Mouse (Mus musculus): ENCODE data around the gene Rilpl1. TPM values are rescaled to one million over a fixed set of nuclear protein-coding genes. Genes with fewer than 3 reads are reported as not detected.

The Rilpl1 gene
- polyA plus RNA-seq (2014; fragmentation: Nextera tagmentation; extraction: Ambion mirVana) = 21.6 and 24.1 TPM in 2 replicates

GRCm38 (mm10) chr5:124530655-124531582, at the start of gene Rilpl1:
Rilpl1 (minus strand) TSS chr5:124531391.
- DNase-seq (ENCODE audit: low spot score) = peak; percentile 93

GRCm38 (mm10) chr5:124578633-124579317, 47.6 kb upstream of the Rilpl1 start, which contains the start of the genes Eif2b1 and Gtf2h3:
Eif2b1 (minus strand) TSS chr5:124579131.
Gtf2h3 (plus strand) TSS chr5:124579140.
- under 1% methylated on average over 51 of the region's 51 CpGs for WGBS

More at GRCm38 (mm10) chr5:124530655-124531582, at the start of gene Rilpl1:
- Histone ChIP-seq H3K27ac (ENCODE audit: low read depth, low read length) (peak within 1 kb of the TSS; percentile 55), H3K36me3 (ENCODE audit: control insufficient read depth, insufficient read depth, low read length) (no peaks in the 10 kb centered on the region), H3K9me3 (ENCODE audit: control insufficient read depth, low read length) (no peaks in the 10 kb centered on the region), H3K9ac (ENCODE audit: low read length) (peak within 1 kb of the TSS; percentile 70), H3K4me1 (replicated peaks; ENCODE audit: control insufficient read depth, insufficient read depth, low read length) (peaks cover 16% of the 10 kb centered on the region), H3K4me2 (ENCODE audit: low read depth, low read length, severe bottlenecking) (peak within 1 kb of the TSS; percentile 54), H3K27me3 (ENCODE audit: control insufficient read depth, insufficient read depth, low read length) (no peaks in the 10 kb centered on the region), H3K4me3 (ENCODE audit: low read depth, low read length) (peak within 1 kb of the TSS; percentile 62)
- peak; percentile 95 for ATAC-seq (replicated peaks; ENCODE audit: low FRiP score)
- WGBS = under 1% methylated on average over 83 of the region's 96 CpGs

GRCm38 (mm10) chr5:124575467-124575866, 44.3 kb upstream of the Rilpl1 start:
- no peak overlapping the region for H3K27ac ChIP-seq (ENCODE audit: low read depth, low read length)
- peaks cover 12% of the 10 kb centered on the region for H3K36me3 ChIP-seq (ENCODE audit: control insufficient read depth, insufficient read depth, low read length)
- WGBS = 97% methylated on average over 7 of the region's 7 CpGs
- H3K9ac ChIP-seq (ENCODE audit: low read length) = no peak overlapping the region
- H3K4me1 ChIP-seq (replicated peaks; ENCODE audit: control insufficient read depth, insufficient read depth, low read length) = peaks cover 10% of the 10 kb centered on the region
- no peak for DNase-seq (ENCODE audit: low spot score)
- no peaks in the 10 kb centered on the region for H3K27me3 ChIP-seq (ENCODE audit: control insufficient read depth, insufficient read depth, low read length)
- no peak overlapping the region for H3K4me2 ChIP-seq (ENCODE audit: low read depth, low read length, severe bottlenecking)
- H3K4me3 ChIP-seq (ENCODE audit: low read depth, low read length) = no peak overlapping the region
- ATAC-seq (replicated peaks; ENCODE audit: low FRiP score) = no peak
- H3K9me3 ChIP-seq (ENCODE audit: control insufficient read depth, low read length) = no peaks in the 10 kb centered on the region

More at GRCm38 (mm10) chr5:124578633-124579317, 47.6 kb upstream of the Rilpl1 start, which contains the start of the genes Eif2b1 and Gtf2h3:
- ATAC-seq (replicated peaks; ENCODE audit: low FRiP score) = peak; percentile 92
- H3K4me2 ChIP-seq (ENCODE audit: low read depth, low read length, severe bottlenecking) = peak within 1 kb of the TSS; percentile 70
- no peaks in the 10 kb centered on the region for H3K9me3 ChIP-seq (ENCODE audit: control insufficient read depth, low read length)
- H3K9ac ChIP-seq (ENCODE audit: low read length) = peak within 1 kb of the TSS; percentile 82
- DNase-seq (ENCODE audit: low spot score) = peak; percentile 96
- H3K27ac ChIP-seq (ENCODE audit: low read depth, low read length) = no peak within 1 kb of the TSS
- H3K36me3 ChIP-seq (ENCODE audit: control insufficient read depth, insufficient read depth, low read length) = peaks cover 5% of the 10 kb centered on the region
- H3K27me3 ChIP-seq (ENCODE audit: control insufficient read depth, insufficient read depth, low read length) = no peaks in the 10 kb centered on the region
- H3K4me3 ChIP-seq (ENCODE audit: low read depth, low read length) = peak within 1 kb of the TSS; percentile 80
- H3K4me1 ChIP-seq (replicated peaks; ENCODE audit: control insufficient read depth, insufficient read depth, low read length) = peaks cover 10% of the 10 kb centered on the region

GRCm38 (mm10) chr5:124571068-124571467, 39.9 kb upstream of the Rilpl1 start:
- Histone ChIP-seq H3K36me3 (ENCODE audit: control insufficient read depth, insufficient read depth, low read length) (peaks cover 18% of the 10 kb centered on the region), H3K27ac (ENCODE audit: low read depth, low read length) (no peak overlapping the region), H3K27me3 (ENCODE audit: control insufficient read depth, insufficient read depth, low read length) (no peaks in the 10 kb centered on the region), H3K4me3 (ENCODE audit: low read depth, low read length) (no peak overlapping the region), H3K4me1 (replicated peaks; ENCODE audit: control insufficient read depth, insufficient read depth, low read length) (no peaks in the 10 kb centered on the region), H3K9me3 (ENCODE audit: control insufficient read depth, low read length) (no peaks in the 10 kb centered on the region), H3K4me2 (ENCODE audit: low read depth, low read length, severe bottlenecking) (no peak overlapping the region), H3K9ac (ENCODE audit: low read length) (no peak overlapping the region)
- ATAC-seq (replicated peaks; ENCODE audit: low FRiP score) (no peak), DNase-seq (ENCODE audit: low spot score) (no peak)
- WGBS = 86% methylated on average over 12 of the region's 12 CpGs

- Histone ChIP-seq H3K9ac (ENCODE audit: low read length) (no peak overlapping the region), H3K4me2 (ENCODE audit: low read depth, low read length, severe bottlenecking) (no peak overlapping the region), H3K4me3 (ENCODE audit: low read depth, low read length) (no peak overlapping the region), H3K36me3 (ENCODE audit: control insufficient read depth, insufficient read depth, low read length) (peaks cover 9% of the 10 kb centered on the region), H3K27ac (ENCODE audit: low read depth, low read length) (no peak overlapping the region), H3K4me1 (replicated peaks; ENCODE audit: control insufficient read depth, insufficient read depth, low read length) (no peaks in the 10 kb centered on the region), H3K27me3 (ENCODE audit: control insufficient read depth, insufficient read depth, low read length) (no peaks in the 10 kb centered on the region), H3K9me3 (ENCODE audit: control insufficient read depth, low read length) (no peaks in the 10 kb centered on the region)
- WGBS = 83% methylated on average over 1 of the region's 1 CpGs
- ATAC-seq (replicated peaks; ENCODE audit: low FRiP score) (no peak), DNase-seq (ENCODE audit: low spot score) (no peak)
These were observed 24.0 kb upstream of the Rilpl1 start for GRCm38 (mm10) chr5:124555145-124555544.

- Histone ChIP-seq H3K9me3 (ENCODE audit: control insufficient read depth, low read length) (no peaks in the 10 kb centered on the region), H3K4me3 (ENCODE audit: low read depth, low read length) (peak overlapping the region; percentile 85; the same call in 1 of the 2 replicates), H3K9ac (ENCODE audit: low read length) (no peak overlapping the region), H3K4me2 (ENCODE audit: low read depth, low read length, severe bottlenecking) (peak overlapping the region; percentile 74; the same call in 1 of the 2 replicates), H3K27me3 (ENCODE audit: control insufficient read depth, insufficient read depth, low read length) (no peaks in the 10 kb centered on the region), H3K4me1 (replicated peaks; ENCODE audit: control insufficient read depth, insufficient read depth, low read length) (no peaks in the 10 kb centered on the region), H3K27ac (ENCODE audit: low read depth, low read length) (no peak overlapping the region), H3K36me3 (ENCODE audit: control insufficient read depth, insufficient read depth, low read length) (peaks cover 3% of the 10 kb centered on the region)
- DNase-seq (ENCODE audit: low spot score) = no peak
- no peak for ATAC-seq (replicated peaks; ENCODE audit: low FRiP score)
- 65% methylated on average over 6 of the region's 6 CpGs for WGBS
These were observed 22.4 kb upstream of the Rilpl1 start for GRCm38 (mm10) chr5:124553607-124554006.

GRCm38 (mm10) chr5:124552558-124553307, 21.5 kb upstream of the Rilpl1 start, which contains the start of gene Ddx55:
Ddx55 (plus strand) TSS chr5:124552864.
- H3K9ac ChIP-seq (ENCODE audit: low read length) = peak within 1 kb of the TSS; percentile 79
- WGBS = under 1% methylated on average over 63 of the region's 66 CpGs
- peak within 1 kb of the TSS; percentile 85 for H3K4me3 ChIP-seq (ENCODE audit: low read depth, low read length)
- ATAC-seq (replicated peaks; ENCODE audit: low FRiP score) (peak; percentile 84), DNase-seq (ENCODE audit: low spot score) (peak; percentile 94)
- peak within 1 kb of the TSS; percentile 68 for H3K27ac ChIP-seq (ENCODE audit: low read depth, low read length)
- peak within 1 kb of the TSS; percentile 74 for H3K4me2 ChIP-seq (ENCODE audit: low read depth, low read length, severe bottlenecking)
- no peaks in the 10 kb centered on the region for H3K9me3 ChIP-seq (ENCODE audit: control insufficient read depth, low read length)
- peaks cover 4% of the 10 kb centered on the region for H3K36me3 ChIP-seq (ENCODE audit: control insufficient read depth, insufficient read depth, low read length)
- H3K27me3 ChIP-seq (ENCODE audit: control insufficient read depth, insufficient read depth, low read length) = no peaks in the 10 kb centered on the region
- no peaks in the 10 kb centered on the region for H3K4me1 ChIP-seq (replicated peaks; ENCODE audit: control insufficient read depth, insufficient read depth, low read length)

GRCm38 (mm10) chr5:124552094-124552472, 20.9 kb upstream of the Rilpl1 start:
- Histone ChIP-seq H3K4me3 (ENCODE audit: low read depth, low read length) (peak overlapping the region; percentile 85), H3K36me3 (ENCODE audit: control insufficient read depth, insufficient read depth, low read length) (peaks cover 7% of the 10 kb centered on the region), H3K4me1 (replicated peaks; ENCODE audit: control insufficient read depth, insufficient read depth, low read length) (no peaks in the 10 kb centered on the region), H3K4me2 (ENCODE audit: low read depth, low read length, severe bottlenecking) (peak overlapping the region; percentile 74), H3K27ac (ENCODE audit: low read depth, low read length) (peak overlapping the region; percentile 68), H3K27me3 (ENCODE audit: control insufficient read depth, insufficient read depth, low read length) (no peaks in the 10 kb centered on the region), H3K9me3 (ENCODE audit: control insufficient read depth, low read length) (no peaks in the 10 kb centered on the region), H3K9ac (ENCODE audit: low read length) (peak overlapping the region; percentile 79)
- DNase-seq (ENCODE audit: low spot score) (no peak), ATAC-seq (replicated peaks; ENCODE audit: low FRiP score) (no peak)
- WGBS = 15% methylated on average over 9 of the region's 9 CpGs

All from forebrain, embryonic 11.5 days (tissue).